Mouse (Mus musculus) myocyte (in vitro differentiated cells): Measurements from ENCODE around the gene Sec14l3. TPM values are rescaled to one million over a fixed set of nuclear protein-coding genes. Genes with fewer than 3 reads are reported as not detected.

Experiments used
- H3K27me3 ChIP-seq: one replicate; pipeline ENCODE4 v1.6.1; 2011; ENCODE audit not compliant: control insufficient read depth, insufficient read depth, insufficient read length
- H3K36me3 ChIP-seq: one replicate; pipeline ENCODE4 v1.6.1; 2011; ENCODE audit not compliant: control insufficient read depth, insufficient read depth
- H3K4me2 ChIP-seq: one replicate; pipeline ENCODE4 v1.6.1; 2011; ENCODE audit warnings: low read depth, control low read depth
- H3K4me3 ChIP-seq: one replicate; pipeline ENCODE4 v1.5.1; 2011; ENCODE audit warnings: mild to moderate bottlenecking, control low read depth, moderate library complexity
- H3K79me2 ChIP-seq: one replicate; pipeline ENCODE4 v1.6.1; 2011; ENCODE audit not compliant: control insufficient read depth, insufficient read depth
- H3ac ChIP-seq: one replicate; pipeline ENCODE4 v1.6.1; 2011; ENCODE audit not compliant: control insufficient read depth, insufficient read length
- CEBPB ChIP-seq: IDR thresholded peaks from 2 replicates; pipeline ENCODE4 v1.6.1; 2011; ENCODE audit warnings: mild to moderate bottlenecking, moderate library complexity; ENCODE audit not compliant: poor library complexity, insufficient read depth, severe bottlenecking
- E2F4 ChIP-seq: IDR thresholded peaks from one replicate; pipeline ENCODE4 v1.6.1; 2011; ENCODE audit warnings: mild to moderate bottlenecking, control low read depth, moderate library complexity; ENCODE audit not compliant: insufficient read depth
- MAX ChIP-seq: IDR thresholded peaks from one replicate; pipeline ENCODE4 v1.6.1; 2011; ENCODE audit warnings: low read depth, mild to moderate bottlenecking, control low read depth
- MYOD1 ChIP-seq, 3 experiments: IDR thresholded peaks; one replicate each; pipeline ENCODE4 v1.6.1; 2011; ENCODE audit warnings: control low read depth in 2 of 3, low read depth in 2 of 3, mild to moderate bottlenecking in 2 of 3, moderate library complexity in 1 of 3; ENCODE audit not compliant: insufficient read length in 2 of 3, control insufficient read depth in 1 of 3
- MYOG ChIP-seq, 3 experiments: IDR thresholded peaks; one replicate each; pipeline ENCODE4 v1.6.1; 2011; ENCODE audit warnings: control low read depth in 2 of 3, low read depth in 2 of 3, mild to moderate bottlenecking in 2 of 3; ENCODE audit not compliant: insufficient read length in 2 of 3, control insufficient read depth in 1 of 3, insufficient read depth in 1 of 3
- POLR2A ChIP-seq: IDR thresholded peaks from one replicate; pipeline ENCODE4 v1.6.1; 2011; ENCODE audit warnings: low read depth, mild to moderate bottlenecking, control low read depth, moderate library complexity; ENCODE audit not compliant: insufficient read length
- POLR2AphosphoS2 ChIP-seq: IDR thresholded peaks from one replicate; pipeline ENCODE4 v1.6.1; 2011; ENCODE audit warnings: low read depth, control low read depth; ENCODE audit not compliant: insufficient read length
- REST ChIP-seq: IDR thresholded peaks from one replicate; pipeline ENCODE4 v1.6.1; 2011; ENCODE audit warnings: mild to moderate bottlenecking, control low read depth, moderate library complexity; ENCODE audit not compliant: insufficient read depth, insufficient read length
- SRF ChIP-seq: IDR thresholded peaks from one replicate; pipeline ENCODE4 v1.6.1; 2011; ENCODE audit warnings: low read depth; ENCODE audit not compliant: control insufficient read depth, insufficient read length
- TCF12 ChIP-seq: IDR thresholded peaks from one replicate; pipeline ENCODE4 v1.6.1; 2011; ENCODE audit warnings: mild to moderate bottlenecking, control low read depth; ENCODE audit not compliant: poor library complexity, insufficient read depth, severe bottlenecking
- TCF3 ChIP-seq: IDR thresholded peaks from one replicate; pipeline ENCODE4 v1.6.1; 2011; ENCODE audit warnings: low read depth, control low read depth; ENCODE audit not compliant: insufficient read length
- USF1 ChIP-seq: IDR thresholded peaks from one replicate; pipeline ENCODE4 v1.6.1; 2011; ENCODE audit warnings: low read depth, mild to moderate bottlenecking, control low read depth, moderate library complexity
- polyA plus RNA-seq: library from polyadenylated mRNA; unstranded; fragments of >200 nt; fragmentation: generic; extraction: Trizol; gene quantifications from one replicate; pipeline ENCODE4 v1.2.1, GENCODE M21; 2012; ENCODE audit warnings: missing spikeins

Gene Sec14l3
- polyA plus RNA-seq, 1 experiment = not detected

DNA sequence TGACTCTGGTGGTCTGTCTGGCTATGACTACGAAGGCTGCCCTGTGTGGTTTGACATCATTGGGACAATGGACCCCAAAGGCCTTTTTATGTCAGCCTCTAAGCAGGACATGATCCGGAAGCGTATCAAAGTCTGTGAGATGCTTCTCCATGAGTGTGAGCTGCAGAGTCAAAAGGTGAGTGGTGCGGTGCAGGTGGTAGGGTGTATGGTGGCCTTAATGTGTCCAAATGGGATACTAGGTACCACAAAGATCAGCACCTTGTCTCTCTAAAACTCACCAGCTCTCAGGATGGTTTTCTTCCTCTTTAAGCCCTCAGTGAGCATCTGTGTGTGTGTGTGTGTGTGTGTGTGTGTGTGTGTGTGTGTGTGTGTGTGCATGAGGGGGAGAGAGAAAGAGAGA, 24.7 kb upstream of the Sec14l3 start:
- TF ChIP-seq POLR2A (no peak), REST (no peak), TCF12 (no peak), SRF (no peak), MAX (no peak)
- no peak overlapping the region for H3K4me3 ChIP-seq
- no peaks in the 10 kb centered on the region for H3K36me3 ChIP-seq

DNA sequence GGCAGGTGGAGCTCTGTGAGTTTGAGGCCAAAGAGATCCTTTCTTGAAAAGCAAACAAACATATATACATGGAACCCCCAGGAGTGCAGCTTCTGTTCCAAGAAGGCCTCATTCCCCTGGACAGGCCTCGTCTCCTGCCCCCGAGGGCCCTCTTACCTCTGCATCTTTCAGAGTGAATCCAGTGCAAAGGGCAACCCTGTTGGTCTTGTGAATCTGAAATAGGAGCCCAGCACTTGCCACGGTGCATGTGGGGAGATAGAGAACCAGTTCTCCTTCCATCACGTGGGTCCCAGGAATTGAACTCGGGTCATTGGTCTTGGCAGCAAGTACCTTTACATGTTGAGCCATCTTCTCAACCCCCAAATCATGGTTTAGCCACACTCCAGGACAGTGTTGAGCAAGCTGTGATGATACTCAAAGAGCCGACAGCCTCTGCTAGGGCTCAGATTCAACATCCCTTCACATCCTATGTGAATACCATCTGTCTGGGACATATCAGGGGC, 23.5 kb upstream of the Sec14l3 start:
- Histone ChIP-seq H3ac (no peak overlapping the region), H3K4me2 (no peak overlapping the region), H3K4me3 (no peak overlapping the region), H3K27me3 (peaks cover 31% of the 10 kb centered on the region), H3K36me3 (no peaks in the 10 kb centered on the region), H3K79me2 (no peaks in the 10 kb centered on the region)
- TF ChIP-seq REST (no peak), MAX (no peak), MYOG (IDR thresholded peaks at IDR 0.05; ENCODE audit: control insufficient read depth in 1 of 3, insufficient read depth in 1 of 3, insufficient read length in 2 of 3, low read depth in 2 of 3) (no peak), POLR2AphosphoS2 (no peak), TCF12 (no peak), TCF3 (no peak), USF1 (no peak), POLR2A (no peak), E2F4 (no peak), MYOD1 (IDR thresholded peaks at IDR 0.05; ENCODE audit: control insufficient read depth in 1 of 3, insufficient read length in 2 of 3, low read depth in 2 of 3) (no peak), SRF (no peak), CEBPB (no peak)

More for the DNA sequence above, 24.7 kb upstream of the Sec14l3 start:
- Histone ChIP-seq H3K4me2 (no peak overlapping the region), H3ac (no peak overlapping the region), H3K79me2 (no peaks in the 10 kb centered on the region), H3K27me3 (peaks cover 34% of the 10 kb centered on the region)

DNA sequence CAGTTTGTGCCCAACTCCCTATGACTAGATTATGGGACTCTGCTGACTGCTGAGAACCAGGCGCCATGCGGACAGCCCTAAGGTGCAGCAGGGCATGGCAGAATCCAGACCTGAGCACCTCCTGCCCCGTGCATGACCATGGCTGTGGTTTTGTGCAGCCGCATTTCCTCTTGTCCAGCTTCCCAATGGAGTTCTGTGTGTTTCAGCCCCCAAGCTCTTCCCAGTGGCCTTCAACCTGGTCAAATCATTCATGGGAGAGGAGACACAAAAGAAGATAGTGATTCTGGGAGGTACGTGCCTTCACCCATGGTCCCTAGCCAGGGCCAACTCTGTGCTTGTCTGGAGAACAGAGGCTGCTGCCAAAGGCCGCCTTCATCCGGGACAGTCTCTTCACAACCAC, 21.6 kb upstream of the Sec14l3 start:
- Histone ChIP-seq H3K27me3 (peaks cover 36% of the 10 kb centered on the region), H3K36me3 (no peaks in the 10 kb centered on the region), H3K79me2 (no peaks in the 10 kb centered on the region), H3K4me2 (no peak overlapping the region), H3K4me3 (no peak overlapping the region), H3ac (no peak overlapping the region)
- TF ChIP-seq TCF3 (no peak), TCF12 (no peak), MYOD1 (IDR thresholded peaks at IDR 0.05; ENCODE audit: control insufficient read depth in 1 of 3, insufficient read length in 2 of 3, low read depth in 2 of 3) (no peak), E2F4 (no peak), MYOG (IDR thresholded peaks at IDR 0.05; ENCODE audit: control insufficient read depth in 1 of 3, insufficient read depth in 1 of 3, insufficient read length in 2 of 3, low read depth in 2 of 3) (no peak), REST (no peak), SRF (no peak), USF1 (no peak), POLR2A (no peak), MAX (no peak), POLR2AphosphoS2 (no peak), CEBPB (no peak)

DNA sequence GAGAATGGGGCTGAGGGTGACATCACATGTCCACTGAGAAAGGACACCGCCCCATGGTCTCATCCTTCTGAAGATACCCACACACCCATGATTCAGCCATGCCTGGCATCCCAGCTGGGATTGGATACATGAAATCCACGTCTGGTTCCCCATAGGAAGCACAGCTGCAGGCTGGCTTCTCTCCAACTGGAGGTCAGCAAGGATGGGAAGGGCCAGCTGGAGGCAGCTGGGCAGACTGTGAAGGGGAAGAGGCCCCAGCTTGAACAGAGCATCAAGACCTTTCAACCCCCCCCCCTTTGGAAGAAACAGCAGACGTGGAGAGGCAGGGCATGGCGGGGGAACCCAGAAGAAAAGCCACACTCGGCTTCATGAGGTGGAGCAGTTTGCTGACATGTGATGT, 18.1 kb upstream of the Sec14l3 start:
- H3K36me3 ChIP-seq = no peaks in the 10 kb centered on the region
- no peak overlapping the region for H3K4me2 ChIP-seq
- no peak for TF ChIP-seq POLR2A
- TF ChIP-seq TCF12 = no peak
- TF ChIP-seq REST = no peak
- TF ChIP-seq POLR2AphosphoS2 = no peak
- no peak for TF ChIP-seq SRF
- TF ChIP-seq MYOG (IDR thresholded peaks at IDR 0.05; ENCODE audit: control insufficient read depth in 1 of 3, insufficient read depth in 1 of 3, insufficient read length in 2 of 3, low read depth in 2 of 3) = no peak
- TF ChIP-seq MAX = no peak
- TF ChIP-seq CEBPB = no peak
- no peak for TF ChIP-seq USF1
- no peak for TF ChIP-seq E2F4
- no peak for TF ChIP-seq TCF3
- no peak for TF ChIP-seq MYOD1 (IDR thresholded peaks at IDR 0.05; ENCODE audit: control insufficient read depth in 1 of 3, insufficient read length in 2 of 3, low read depth in 2 of 3)
- no peak overlapping the region for H3ac ChIP-seq
- H3K79me2 ChIP-seq = no peaks in the 10 kb centered on the region
- H3K27me3 ChIP-seq = peaks cover 29% of the 10 kb centered on the region
- H3K4me3 ChIP-seq = no peak overlapping the region

DNA sequence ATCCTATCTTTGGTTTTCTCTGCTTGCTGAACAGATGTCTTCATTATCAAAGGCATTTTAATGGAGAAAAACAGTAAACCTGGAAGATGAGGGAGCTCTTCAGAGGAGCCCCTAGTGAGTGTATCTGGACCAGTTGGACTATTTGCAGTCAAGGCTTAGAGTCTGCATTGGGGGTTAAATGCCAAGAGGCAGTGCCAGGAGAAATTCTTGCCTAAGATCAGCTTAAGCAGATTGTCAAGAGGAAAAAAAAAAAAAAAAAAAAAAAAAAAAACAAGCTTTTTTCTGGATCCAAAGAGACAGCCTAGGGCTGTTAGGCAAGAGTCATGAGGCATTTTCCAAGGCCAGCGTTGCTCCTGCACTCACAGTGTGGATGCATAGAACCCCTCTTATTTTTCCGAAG, 16.9 kb upstream of the Sec14l3 start:
- H3K36me3 ChIP-seq = no peaks in the 10 kb centered on the region
- no peak overlapping the region for H3ac ChIP-seq
- no peak overlapping the region for H3K4me2 ChIP-seq
- no peaks in the 10 kb centered on the region for H3K79me2 ChIP-seq
- no peak overlapping the region for H3K4me3 ChIP-seq
- TF ChIP-seq TCF12 (no peak), REST (no peak), MAX (no peak), CEBPB (no peak), POLR2AphosphoS2 (no peak), SRF (no peak), USF1 (no peak), MYOG (IDR thresholded peaks at IDR 0.05; ENCODE audit: control insufficient read depth in 1 of 3, insufficient read depth in 1 of 3, insufficient read length in 2 of 3, low read depth in 2 of 3) (no peak), MYOD1 (IDR thresholded peaks at IDR 0.05; ENCODE audit: control insufficient read depth in 1 of 3, insufficient read length in 2 of 3, low read depth in 2 of 3) (no peak), POLR2A (no peak), TCF3 (no peak), E2F4 (no peak)
- peaks cover 22% of the 10 kb centered on the region for H3K27me3 ChIP-seq
